19 mouse cellular contexts compared by ENCODE assay signal in genomic region chrX:167337990-167338389, GRCm38 (mm10).
"Had no signal": no experiment of that assay in that cellular context is flagged by ENCODE, and none has a peak within 500 bp of the region (broad histone marks: within the 10 kb centered on the region; RNA-seq: fewer than 3 reads in every experiment).

No protein-coding gene starts in this region.

- H3K4me2 ChIP-seq: liver, embryonic 12.5 days; lung, embryonic 14.5 days; midbrain, embryonic 12.5 days; neural tube, embryonic 12.5 days; stomach, embryonic 15.5 days had no signal

- DNase-seq: lung, adult 18-20 months; lung, embryonic 14.5 days; lung, postnatal 10 days; lung, postnatal 4 days; midbrain, embryonic 14.5 days; retina, postnatal 1 day; right cerebral cortex, adult 18-20 months; spleen, adult 18-20 months; thymus, adult 2 months; thymus, postnatal 25 days; thymus, postnatal 4 days had no signal

- H3K27me3 ChIP-seq: liver, embryonic 12.5 days; neural tube, embryonic 12.5 days; stomach, embryonic 15.5 days had no signal

- H3K27ac ChIP-seq: liver, embryonic 12.5 days; liver, embryonic 14.5 days; midbrain, embryonic 10.5 days; midbrain, embryonic 12.5 days; neural tube, embryonic 12.5 days; stomach, embryonic 15.5 days; stomach, postnatal 0 days had no signal

- H3K9ac ChIP-seq: liver, embryonic 12.5 days; liver, embryonic 14.5 days; lung, embryonic 14.5 days; midbrain, embryonic 12.5 days; neural tube, embryonic 12.5 days; stomach, embryonic 15.5 days had no signal

- H3K9me3 ChIP-seq: liver, embryonic 12.5 days; midbrain, embryonic 10.5 days; midbrain, embryonic 12.5 days; neural tube, embryonic 12.5 days; stomach, embryonic 15.5 days had no signal

- H3K36me3 ChIP-seq: liver, embryonic 12.5 days; midbrain, embryonic 10.5 days; midbrain, embryonic 12.5 days; neural tube, embryonic 12.5 days; stomach, embryonic 15.5 days had no signal

- H3K4me1 ChIP-seq: midbrain, embryonic 10.5 days; midbrain, embryonic 12.5 days; neural tube, embryonic 12.5 days; stomach, embryonic 15.5 days had no signal

- H3K4me3 ChIP-seq: liver, embryonic 12.5 days; midbrain, embryonic 10.5 days; midbrain, embryonic 12.5 days; neural tube, embryonic 12.5 days; stomach, embryonic 15.5 days had no signal

- ATAC-seq: liver, embryonic 12.5 days; midbrain, embryonic 16.5 days had no signal
